Mouse (Mus musculus): ENCODE data around the gene Pitpnm2. TPM values are rescaled to one million over a fixed set of nuclear protein-coding genes. Genes with fewer than 3 reads are reported as not detected.
A peak's percentile ranks its signal among the peaks of the same experiment; 100 is the strongest.

Pitpnm2 gene
- polyA plus RNA-seq, 1 experiment from 2014 or later = 7.7 TPM

DNA sequence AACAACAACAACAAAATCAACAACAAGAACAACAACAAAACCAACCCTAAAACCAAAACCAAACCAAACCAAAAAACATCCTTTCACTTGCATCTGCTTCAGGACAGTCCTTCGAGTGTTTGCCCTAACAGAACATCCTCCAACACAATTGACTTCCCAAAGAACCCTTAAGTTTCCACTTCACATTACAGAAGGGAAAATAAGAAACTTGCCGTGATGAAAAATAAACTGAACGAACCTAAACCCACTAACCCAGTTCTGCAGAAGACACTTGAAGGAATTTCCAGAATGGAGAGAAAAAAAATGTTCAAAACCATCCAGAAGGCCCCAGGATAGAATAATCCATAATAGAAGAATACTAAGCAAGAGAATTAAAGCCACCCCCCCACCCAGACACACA lies 146.5 kb downstream of the Pitpnm2 start:
- Histone ChIP-seq H3K9ac (replicated peaks) (no peak overlapping the region), H3K4me1 (replicated peaks) (no peaks in the 10 kb centered on the region), H3K9me3 (no peaks in the 10 kb centered on the region), H3K27me3 (no peaks in the 10 kb centered on the region), H3K4me2 (replicated peaks) (no peak overlapping the region), H3K27ac (no peak overlapping the region), H3K4me3 (replicated peaks) (no peak overlapping the region), H3K36me3 (0 out of 2 replicates have a peak, but pooled peaks cover 3% of the 10 kb centered on the region)
- no peak for ATAC-seq
- WGBS = 84% methylated on average over 3 of the region's 3 CpGs

DNA sequence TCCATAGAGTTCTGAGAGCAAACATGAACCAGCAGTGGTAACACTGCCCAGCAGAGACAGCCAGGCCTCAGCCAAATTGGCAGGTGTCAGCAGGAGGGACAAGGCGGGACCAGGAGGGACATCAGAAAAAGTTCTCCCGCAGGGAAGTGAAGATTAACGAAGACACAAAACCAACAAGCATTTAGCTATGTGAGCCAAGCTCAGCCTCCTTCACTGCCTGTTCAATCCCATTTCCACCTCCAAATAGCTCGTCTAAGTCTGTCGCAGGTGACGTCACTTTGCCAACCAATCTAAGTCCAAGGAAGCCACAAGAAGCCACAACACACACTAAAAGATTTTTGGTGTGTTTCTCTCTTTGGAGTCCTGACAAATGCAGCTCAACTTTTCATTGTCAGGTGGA lies 147.2 kb downstream of the Pitpnm2 start:
- no peak for ATAC-seq
- Histone ChIP-seq H3K36me3 (0 out of 2 replicates have a peak, but pooled peaks cover 3% of the 10 kb centered on the region), H3K4me2 (replicated peaks) (no peak overlapping the region), H3K4me1 (replicated peaks) (no peaks in the 10 kb centered on the region), H3K4me3 (replicated peaks) (no peak overlapping the region), H3K9ac (replicated peaks) (no peak overlapping the region), H3K27ac (no peak overlapping the region), H3K27me3 (no peaks in the 10 kb centered on the region), H3K9me3 (no peaks in the 10 kb centered on the region)
- WGBS = 85% methylated on average over 6 of the region's 6 CpGs

DNA sequence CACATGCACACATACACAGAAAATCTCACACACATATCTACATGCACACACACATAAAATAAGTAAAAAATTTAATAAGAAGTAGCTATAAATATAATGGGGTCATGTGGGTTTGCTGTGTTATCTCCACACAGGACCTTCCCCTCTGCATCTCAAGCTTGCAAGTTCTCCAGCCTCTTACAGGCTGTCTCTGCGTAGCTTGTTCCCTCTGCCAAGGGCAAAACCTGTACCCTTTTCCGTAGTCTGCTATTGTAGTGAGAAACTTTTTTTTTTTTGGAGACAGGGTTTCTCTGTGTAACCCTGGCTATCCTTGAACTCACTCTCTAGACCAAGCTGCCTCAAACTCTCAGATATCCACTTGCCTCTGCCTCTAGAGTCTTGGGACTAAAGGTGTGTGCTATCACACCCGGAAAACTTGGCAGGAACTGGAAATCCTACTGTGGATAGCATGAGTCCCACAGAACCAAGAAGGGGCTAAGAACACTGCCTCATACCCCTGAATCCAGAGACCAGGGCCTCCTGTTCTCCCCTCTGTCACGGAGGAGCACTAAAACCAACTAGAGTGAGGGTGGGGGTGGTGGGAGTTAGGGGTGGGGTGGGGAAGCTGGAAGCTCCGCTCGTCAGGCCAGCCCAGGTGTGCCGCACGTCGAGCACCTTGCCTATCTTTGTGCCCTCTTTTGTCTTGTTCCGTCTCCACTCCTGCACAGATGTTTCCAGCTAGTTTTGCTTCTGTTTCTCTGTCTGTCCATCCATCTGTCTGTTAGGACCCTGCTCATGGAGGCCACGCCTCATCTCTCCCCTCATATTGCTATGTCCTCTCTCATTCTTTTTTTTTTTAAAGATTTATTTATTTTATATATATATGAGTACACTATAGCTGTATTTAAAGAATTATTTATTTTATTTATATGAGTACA lies 149.2 kb downstream of the Pitpnm2 start:
- no peak for ATAC-seq
- Histone ChIP-seq H3K27me3 (peaks cover 7% of the 10 kb centered on the region; the same call in 1 of the 2 replicates), H3K4me2 (replicated peaks) (no peak overlapping the region), H3K4me1 (replicated peaks) (peaks cover 7% of the 10 kb centered on the region), H3K36me3 (0 out of 2 replicates have a peak, but pooled peaks cover 3% of the 10 kb centered on the region), H3K27ac (no peak overlapping the region), H3K9me3 (no peaks in the 10 kb centered on the region), H3K4me3 (replicated peaks) (no peak overlapping the region), H3K9ac (replicated peaks) (no peak overlapping the region)
- 91% methylated on average over 11 of the region's 11 CpGs for WGBS

DNA sequence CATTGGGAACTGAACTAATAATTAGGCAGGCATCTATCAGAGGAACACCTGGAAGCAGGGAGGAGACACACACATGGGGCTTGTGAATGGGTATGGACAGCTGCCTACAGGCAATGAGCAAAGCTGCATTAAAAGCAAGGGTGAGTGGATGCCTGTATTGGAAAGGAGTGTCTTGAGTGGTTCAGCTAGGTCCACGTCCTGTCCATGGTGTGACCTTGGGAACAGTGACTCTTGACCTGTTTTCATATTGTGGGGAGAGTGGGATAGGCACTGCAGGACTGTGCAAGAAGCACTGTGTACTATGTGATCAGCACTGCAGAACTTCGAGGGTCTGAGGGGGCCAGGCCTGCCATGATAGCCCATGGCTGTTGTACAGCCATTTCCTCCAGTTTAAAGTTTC lies 150.6 kb downstream of the Pitpnm2 start:
- Histone ChIP-seq H3K27me3 (peaks cover 20% of the 10 kb centered on the region), H3K27ac (no peak overlapping the region), H3K4me2 (replicated peaks) (no peak overlapping the region), H3K4me1 (replicated peaks) (peaks cover 12% of the 10 kb centered on the region), H3K9ac (replicated peaks) (no peak overlapping the region), H3K4me3 (replicated peaks) (no peak overlapping the region), H3K36me3 (no peaks in the 10 kb centered on the region), H3K9me3 (no peaks in the 10 kb centered on the region)
- 85% methylated on average over 2 of the region's 2 CpGs for WGBS
- ATAC-seq = no peak

DNA sequence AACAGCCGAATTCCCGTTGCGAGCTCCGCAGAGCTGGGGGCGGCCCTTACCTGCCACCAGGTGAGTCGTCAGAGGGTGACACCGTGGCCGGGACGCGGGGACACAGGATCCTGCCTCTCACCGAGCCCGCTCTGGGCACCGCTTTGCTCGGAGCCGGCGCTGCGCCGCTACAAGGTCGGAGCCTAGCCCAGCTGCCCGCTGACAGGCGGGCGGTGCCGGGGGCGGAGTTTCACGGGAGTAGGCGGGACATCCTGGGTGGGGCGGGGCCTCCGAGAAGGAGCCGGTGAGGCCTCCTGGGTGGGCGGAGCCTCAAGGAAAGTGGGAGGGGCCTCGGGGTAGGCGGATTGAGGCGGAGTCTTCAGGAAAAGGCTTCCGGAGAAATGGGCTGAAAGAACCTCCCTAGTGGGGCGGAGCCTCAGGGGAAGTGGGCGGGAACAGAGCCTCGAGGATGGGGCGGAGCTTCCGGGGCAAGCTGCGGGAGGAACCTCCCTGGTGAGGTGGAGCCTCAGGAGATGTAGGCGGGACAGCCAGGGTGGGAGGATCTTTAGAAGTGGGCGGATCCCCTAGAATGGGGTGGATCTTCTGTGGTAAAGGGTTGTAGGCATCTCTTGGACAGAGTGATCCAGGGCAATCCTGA lies 153.8 kb downstream of the Pitpnm2 start, which contains the start of gene Abcb9:
Gene Abcb9 (minus strand): TSS at position 203 of the 637 bp plus-strand sequence.
- 1% methylated on average over 41 of the region's 42 CpGs for WGBS
- no peaks in the 10 kb centered on the region for H3K9me3 ChIP-seq
- ATAC-seq = peak; percentile 86
- H3K4me3 ChIP-seq (replicated peaks) = peak within 1 kb of the TSS; percentile 42
- no peaks in the 10 kb centered on the region for H3K36me3 ChIP-seq
- peaks cover 12% of the 10 kb centered on the region for H3K4me1 ChIP-seq (replicated peaks)
- H3K27ac ChIP-seq = no peak within 1 kb of the TSS
- H3K27me3 ChIP-seq = peaks cover 22% of the 10 kb centered on the region
- peak within 1 kb of the TSS; percentile 26 for H3K9ac ChIP-seq (replicated peaks)
- peak within 1 kb of the TSS; percentile 55 for H3K4me2 ChIP-seq (replicated peaks)

DNA sequence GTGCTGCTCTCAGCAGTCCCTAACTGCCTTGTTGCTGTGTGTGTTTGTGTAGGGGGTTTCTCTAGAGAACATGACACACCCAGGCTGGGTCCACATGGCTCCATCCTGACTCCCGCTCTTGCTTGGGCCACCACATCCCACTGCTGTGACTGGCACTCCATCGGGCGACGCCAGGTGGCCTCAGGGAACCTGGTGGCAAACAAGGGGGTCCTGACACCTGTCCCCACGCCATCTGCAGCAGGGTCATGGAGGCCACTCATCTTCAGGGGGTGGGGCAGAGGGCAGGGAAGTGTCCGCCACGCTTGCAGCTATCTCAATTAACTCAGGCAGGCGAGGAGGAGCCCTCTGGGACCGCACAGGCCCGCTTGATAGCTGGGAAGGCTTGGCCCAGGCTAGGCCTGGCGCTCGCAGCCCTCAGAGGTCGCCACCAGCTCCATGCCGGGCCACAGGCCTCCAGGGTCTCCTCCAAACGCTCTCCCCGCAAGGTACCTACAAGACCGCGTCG lies 154.4 kb downstream of the Pitpnm2 start:
- Histone ChIP-seq H3K36me3 (no peaks in the 10 kb centered on the region), H3K9me3 (no peaks in the 10 kb centered on the region), H3K27ac (no peak overlapping the region), H3K9ac (replicated peaks) (peak overlapping the region; percentile 26), H3K4me3 (replicated peaks) (peak overlapping the region; percentile 42), H3K4me1 (replicated peaks) (peaks cover 12% of the 10 kb centered on the region), H3K4me2 (replicated peaks) (peak overlapping the region; percentile 55), H3K27me3 (peaks cover 22% of the 10 kb centered on the region)
- 10% methylated on average over 19 of the region's 19 CpGs for WGBS
- ATAC-seq = peak; percentile 74

DNA sequence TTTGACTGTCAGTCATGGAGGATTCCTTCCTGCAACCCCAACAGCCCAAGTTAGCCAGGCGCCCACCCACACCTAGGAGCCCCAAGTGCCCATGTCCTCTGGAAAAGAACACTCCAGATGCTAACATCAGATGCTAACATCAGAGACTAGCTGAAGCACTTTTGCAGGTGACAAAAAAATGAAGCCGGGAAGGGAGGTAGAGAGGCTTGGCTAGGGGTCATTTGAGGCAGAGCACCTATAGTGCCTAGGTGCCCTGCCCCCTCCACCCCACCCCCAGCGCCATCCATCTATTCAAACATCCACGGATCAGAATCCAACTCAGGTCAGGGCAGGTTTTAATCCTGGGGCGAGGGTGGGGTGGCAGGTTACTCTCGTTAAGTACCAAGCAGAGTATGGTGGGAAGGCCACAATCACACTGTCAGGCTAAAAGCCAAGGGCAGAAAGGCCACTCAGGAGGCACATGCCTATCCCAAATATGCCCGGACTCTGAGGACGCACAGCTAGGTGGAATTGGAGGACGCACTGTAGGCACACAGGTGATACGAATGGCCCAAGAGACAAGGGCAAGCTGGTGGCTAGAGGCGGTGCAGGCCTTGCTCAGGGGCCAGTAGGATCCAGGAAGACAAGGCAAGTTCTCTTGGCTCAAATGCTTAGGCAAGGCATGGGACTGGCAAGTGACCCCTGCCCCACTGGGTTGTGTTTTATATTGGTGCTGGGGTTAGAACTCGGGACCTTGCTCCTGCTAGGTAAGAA lies 155.5 kb downstream of the Pitpnm2 start:
- WGBS = 84% methylated on average over 12 of the region's 12 CpGs
- no peak for ATAC-seq
- peaks cover 22% of the 10 kb centered on the region for H3K27me3 ChIP-seq
- H3K9ac ChIP-seq (replicated peaks) = no peak overlapping the region
- H3K4me3 ChIP-seq (replicated peaks) = no peak overlapping the region
- no peak overlapping the region for H3K27ac ChIP-seq
- H3K4me1 ChIP-seq (replicated peaks) = peaks cover 12% of the 10 kb centered on the region
- H3K4me2 ChIP-seq (replicated peaks) = no peak overlapping the region
- H3K36me3 ChIP-seq = no peaks in the 10 kb centered on the region
- no peaks in the 10 kb centered on the region for H3K9me3 ChIP-seq

DNA sequence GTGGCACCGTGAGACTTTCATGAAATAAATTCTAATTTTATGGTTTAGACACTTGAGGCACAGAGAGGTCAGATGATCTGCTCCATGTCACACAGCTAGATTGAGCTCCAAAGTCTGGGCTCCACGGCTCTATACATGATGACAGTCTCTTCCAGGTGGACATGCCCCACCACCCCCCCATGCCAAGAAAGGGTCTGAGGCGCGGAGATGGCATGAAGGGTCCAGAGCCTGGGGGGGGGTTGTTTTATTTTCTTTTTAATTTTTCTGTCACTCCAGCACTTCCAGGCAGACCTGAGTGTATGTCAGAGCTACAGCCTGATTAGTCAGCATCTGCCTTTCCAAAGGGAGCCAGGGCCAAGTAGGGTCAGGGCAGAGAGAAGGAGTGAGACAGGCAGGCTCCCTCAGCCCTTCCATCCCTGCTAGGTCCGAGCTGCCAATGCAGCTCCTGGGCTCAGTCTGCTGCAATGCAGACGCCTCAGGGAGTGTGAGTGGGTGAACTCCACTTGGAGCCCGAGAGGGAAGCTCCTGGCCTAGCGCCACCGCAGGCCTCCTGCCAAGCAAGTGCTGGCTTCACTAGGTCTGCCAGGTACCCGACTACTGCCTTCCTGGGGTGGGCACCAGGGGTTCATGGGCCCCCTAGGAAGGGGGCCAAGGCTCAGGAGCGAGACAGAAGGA lies 156.3 kb downstream of the Pitpnm2 start:
- no peaks in the 10 kb centered on the region for H3K9me3 ChIP-seq
- H3K4me1 ChIP-seq (replicated peaks) = peaks cover 12% of the 10 kb centered on the region
- H3K27ac ChIP-seq = no peak overlapping the region
- H3K36me3 ChIP-seq = no peaks in the 10 kb centered on the region
- ATAC-seq = no peak
- WGBS = 79% methylated on average over 11 of the region's 11 CpGs
- peaks cover 22% of the 10 kb centered on the region for H3K27me3 ChIP-seq
- no peak overlapping the region for H3K4me2 ChIP-seq (replicated peaks)
- H3K9ac ChIP-seq (replicated peaks) = no peak overlapping the region
- no peak overlapping the region for H3K4me3 ChIP-seq (replicated peaks)

DNA sequence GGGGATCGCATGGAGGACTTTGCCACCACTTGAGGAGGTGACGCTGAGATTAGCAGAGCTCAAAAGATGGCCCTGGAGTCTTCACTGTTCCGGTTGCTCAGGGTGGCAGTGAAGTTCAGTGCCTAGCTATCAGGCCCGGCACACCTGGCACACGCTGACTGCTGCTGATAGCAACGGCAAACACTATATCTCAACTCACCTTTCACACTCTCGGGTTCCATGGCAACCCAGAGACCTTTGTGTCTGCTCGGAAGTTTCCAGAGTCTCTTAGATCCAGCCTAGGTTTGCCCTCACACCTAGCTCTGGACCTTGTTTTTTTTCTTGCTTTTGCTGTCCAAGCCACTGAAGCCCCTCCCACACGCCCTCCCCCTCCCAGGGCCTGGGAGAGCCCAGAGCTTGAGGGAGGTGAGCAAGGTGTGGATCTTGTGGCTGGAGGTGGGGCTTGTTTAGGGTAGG lies 157.6 kb downstream of the Pitpnm2 start:
- ATAC-seq = no peak
- H3K4me3 ChIP-seq (replicated peaks) = no peak overlapping the region

DNA sequence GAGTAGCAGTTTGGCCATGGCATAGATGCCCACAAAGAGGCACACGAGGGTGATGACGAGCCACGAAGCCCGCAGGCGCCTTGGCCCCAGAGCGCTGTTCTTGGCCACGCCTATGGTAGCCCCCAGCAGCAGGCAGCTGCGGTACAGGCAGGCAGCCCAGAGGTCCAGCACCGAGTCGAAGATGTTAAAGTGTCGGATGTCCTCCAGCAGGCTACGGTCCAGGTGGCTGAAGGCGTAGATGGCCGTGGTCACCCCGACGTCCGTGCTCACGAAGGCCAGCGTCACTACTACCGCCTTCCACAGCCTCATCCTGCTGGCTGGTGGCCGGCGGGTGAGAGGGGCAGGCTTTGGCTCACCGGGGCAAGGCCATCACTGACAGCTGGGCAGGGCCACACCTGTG lies 159.7 kb downstream of the Pitpnm2 start:
- Histone ChIP-seq H3K4me2 (replicated peaks) (no peak overlapping the region), H3K4me3 (replicated peaks) (no peak overlapping the region), H3K36me3 (no peaks in the 10 kb centered on the region), H3K9ac (replicated peaks) (no peak overlapping the region), H3K4me1 (replicated peaks) (no peaks in the 10 kb centered on the region; the same call in 1 of the 2 replicates), H3K27me3 (peaks cover 10% of the 10 kb centered on the region), H3K27ac (no peak overlapping the region), H3K9me3 (no peaks in the 10 kb centered on the region)
- 91% methylated on average over 23 of the region's 23 CpGs for WGBS
- ATAC-seq = no peak

More for the DNA sequence above, 157.6 kb downstream of the Pitpnm2 start:
- Histone ChIP-seq H3K4me2 (replicated peaks) (no peak overlapping the region), H3K4me1 (replicated peaks) (peaks cover 12% of the 10 kb centered on the region), H3K9me3 (no peaks in the 10 kb centered on the region), H3K36me3 (no peaks in the 10 kb centered on the region), H3K27ac (no peak overlapping the region), H3K27me3 (peaks cover 22% of the 10 kb centered on the region), H3K9ac (replicated peaks) (no peak overlapping the region)
- 65% methylated on average over 9 of the region's 9 CpGs for WGBS

DNA sequence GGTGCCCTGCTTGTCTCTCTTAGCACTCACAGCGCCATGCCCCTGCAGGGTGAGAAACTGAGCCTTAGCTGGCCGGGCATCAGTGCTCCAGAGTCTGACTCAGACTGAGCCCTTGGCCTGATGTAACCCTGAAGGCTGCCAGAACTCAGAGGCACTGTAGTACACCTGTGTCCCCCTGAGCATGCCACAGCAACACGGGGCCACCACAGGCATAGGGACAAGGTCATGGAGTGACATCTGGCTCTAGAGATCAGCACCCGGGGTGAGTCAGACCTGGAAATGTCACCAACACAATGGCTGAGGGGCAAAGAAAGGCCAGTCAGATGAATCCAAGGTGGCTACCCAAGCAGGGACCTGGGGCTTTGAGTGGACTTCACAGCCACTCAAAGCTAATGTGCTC lies 162.7 kb downstream of the Pitpnm2 start:
- Histone ChIP-seq H3K9ac (replicated peaks) (no peak overlapping the region), H3K27me3 (no peaks in the 10 kb centered on the region), H3K4me1 (replicated peaks) (no peaks in the 10 kb centered on the region), H3K27ac (no peak overlapping the region), H3K9me3 (no peaks in the 10 kb centered on the region), H3K4me3 (replicated peaks) (no peak overlapping the region), H3K4me2 (replicated peaks) (no peak overlapping the region), H3K36me3 (no peaks in the 10 kb centered on the region)
- WGBS = 73% methylated on average over 4 of the region's 4 CpGs
- ATAC-seq = no peak
